Mouse (Mus musculus) gastrocnemius, postnatal 25 days (tissue): Measurements from ENCODE around the gene Ttc7b. TPM values are rescaled to one million over a fixed set of nuclear protein-coding genes. Genes with fewer than 3 reads are reported as not detected.
A peak's percentile ranks its signal among the peaks of the same experiment; 100 is the strongest.

Source experiments
- DNase-seq: peaks from one replicate; pipeline ENCODE4 v3.0.0; 2022
- total RNA-seq, 2 experiments: library from RNA; stranded (reverse); gene quantifications; 1 replicate in 1 of 2; 2 replicates in 1 of 2; pipeline ENCODE4 v1.2.3; 2021

The Ttc7b gene
- total RNA-seq, 2 experiments from 2014 or later: 98.3 to 136 TPM

DNA sequence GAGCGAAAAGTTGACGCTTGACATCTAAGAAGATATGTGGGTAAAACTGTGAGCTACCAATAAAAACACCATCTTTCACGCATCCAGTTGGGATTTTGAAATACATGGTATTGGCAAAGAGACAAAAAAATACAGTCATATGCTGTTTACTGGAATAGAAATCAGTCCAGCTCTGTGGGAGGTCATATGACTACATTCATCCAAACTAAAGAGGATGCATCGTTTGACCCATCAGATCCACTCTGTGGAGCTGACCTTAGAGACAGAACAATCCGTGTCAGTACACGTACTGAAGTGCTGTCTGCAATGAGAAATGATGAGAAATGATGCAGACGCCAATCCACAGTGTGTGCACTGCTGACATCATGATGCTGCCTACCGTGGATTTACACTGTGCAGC is 190.4 kb downstream of the Ttc7b start:
- DNase-seq: no peak

DNA sequence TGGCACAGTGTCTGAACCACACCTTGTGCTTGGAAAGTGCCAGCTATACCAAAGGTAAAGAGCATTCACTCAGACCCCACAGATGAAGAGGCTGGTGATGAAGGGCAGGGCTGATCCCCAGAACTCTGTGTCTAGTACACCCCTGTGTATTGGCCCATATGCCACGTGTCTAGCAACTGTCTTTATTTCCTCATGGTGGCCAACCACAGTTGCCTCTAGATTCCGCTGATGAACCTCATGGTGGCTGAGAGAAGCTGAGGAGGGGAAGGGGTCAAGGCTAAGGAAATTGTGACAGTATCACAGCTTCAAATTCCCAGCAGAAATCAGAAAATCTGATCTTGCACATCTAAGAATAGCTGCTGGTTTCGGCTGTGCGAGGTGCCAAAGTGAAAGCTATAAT is 191.6 kb downstream of the Ttc7b start:
- DNase-seq: no peak

DNA sequence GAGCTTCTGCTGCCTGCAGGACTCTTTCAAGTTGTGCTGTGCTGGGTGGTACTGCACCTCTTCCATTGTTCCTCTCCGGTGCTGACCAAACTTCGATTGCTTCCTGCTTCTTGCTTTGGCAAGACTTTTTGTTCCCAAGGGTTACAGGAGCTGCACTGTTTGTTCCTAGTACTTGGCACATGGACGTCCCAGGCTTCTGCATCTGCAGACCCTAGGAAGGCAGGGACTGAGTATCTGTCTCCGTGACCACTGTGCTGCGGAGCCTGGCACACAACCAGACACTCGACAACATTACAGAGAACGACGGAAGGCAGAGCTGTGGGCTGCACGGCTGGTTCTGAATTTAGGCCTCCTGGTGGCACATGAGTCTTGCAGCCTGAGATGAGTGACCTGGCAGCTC is 192.1 kb downstream of the Ttc7b start:
- DNase-seq: peak; percentile 56

- peak; percentile 28 for DNase-seq
Measured at GRCm38 (mm10) chr12:100326732-100327131, 193.9 kb downstream of the Ttc7b start.

DNA sequence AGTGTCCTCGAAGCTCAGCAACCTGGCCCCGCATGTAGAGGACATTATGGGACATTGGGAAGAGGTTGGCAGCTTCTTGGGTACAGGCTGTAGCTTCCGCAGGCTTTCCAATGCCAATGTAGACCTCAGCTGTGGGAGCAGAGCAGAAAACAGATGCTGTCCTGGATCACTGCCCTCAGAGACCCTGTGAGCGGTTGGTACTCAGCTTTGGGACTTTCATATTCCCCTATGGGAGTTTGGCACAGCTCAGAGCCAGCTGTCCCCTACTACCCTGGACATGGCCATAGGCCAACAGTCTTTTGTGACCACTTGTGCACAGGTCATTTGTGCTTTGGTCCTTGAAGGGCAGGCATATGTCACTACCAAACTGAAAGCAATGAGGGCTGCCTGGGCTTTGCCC is 195.0 kb downstream of the Ttc7b start:
- DNase-seq: no peak

- DNase-seq: no peak
Measured at GRCm38 (mm10) chr12:100325212-100325611, 195.4 kb downstream of the Ttc7b start.

DNA sequence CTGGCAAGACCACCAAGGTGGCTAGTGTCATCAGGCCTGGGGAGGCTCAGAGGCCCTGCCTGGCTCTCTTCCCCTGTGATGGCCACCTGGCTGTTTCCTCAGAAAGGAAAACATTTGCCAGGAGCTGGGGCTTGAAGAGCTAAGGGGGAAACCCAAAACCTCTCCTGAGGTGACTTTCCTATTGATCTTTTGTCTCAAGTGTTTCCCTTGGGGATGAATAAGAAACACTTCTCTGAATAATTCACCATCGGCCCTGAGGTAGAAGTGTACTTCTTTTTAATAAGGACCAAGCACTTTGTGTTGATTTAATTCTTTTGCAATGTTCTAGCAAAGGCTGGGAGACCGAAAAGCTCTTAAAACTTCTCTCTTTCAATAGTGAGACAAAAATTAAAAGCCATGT is 197.0 kb downstream of the Ttc7b start:
- no peak for DNase-seq

DNA sequence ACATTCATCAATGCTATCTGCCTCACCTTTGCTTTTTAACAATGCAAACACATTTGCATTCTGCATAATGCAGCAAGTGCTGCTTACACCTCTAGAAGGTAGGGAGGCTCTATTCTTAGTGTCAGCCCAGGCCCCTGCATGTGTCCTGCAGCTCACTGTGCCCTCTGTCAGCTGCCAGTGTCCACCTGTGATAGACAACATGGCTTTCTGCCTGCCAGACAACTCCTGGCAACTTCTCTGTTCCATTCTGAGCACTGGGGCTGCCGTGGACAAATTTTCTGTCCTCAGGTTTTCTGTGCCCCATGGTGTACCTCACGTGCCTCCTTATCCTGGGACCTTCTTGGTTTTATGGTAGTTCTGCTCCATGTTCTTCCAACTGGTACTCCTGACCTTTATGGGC is 198.4 kb downstream of the Ttc7b start:
- no peak for DNase-seq

DNA sequence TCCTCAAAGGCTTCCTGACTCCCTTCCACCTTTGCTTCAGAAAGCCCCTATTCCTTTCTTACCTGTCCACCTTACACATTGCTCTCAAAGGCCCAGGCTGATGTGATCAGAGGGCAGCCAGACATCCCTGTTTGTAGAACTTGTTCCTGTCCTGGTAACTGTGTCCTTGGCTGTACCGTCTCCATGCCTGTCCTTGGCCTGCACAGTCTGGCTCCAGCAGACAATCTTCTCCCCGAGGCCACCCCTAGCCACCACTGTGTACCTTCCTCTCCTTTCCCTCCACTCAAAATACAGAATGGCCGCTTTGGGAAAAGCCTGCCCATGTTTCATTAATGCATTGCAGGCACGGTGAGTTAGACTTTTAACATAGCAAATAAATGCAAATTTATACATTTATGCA is 199.1 kb downstream of the Ttc7b start:
- DNase-seq: no peak

DNA sequence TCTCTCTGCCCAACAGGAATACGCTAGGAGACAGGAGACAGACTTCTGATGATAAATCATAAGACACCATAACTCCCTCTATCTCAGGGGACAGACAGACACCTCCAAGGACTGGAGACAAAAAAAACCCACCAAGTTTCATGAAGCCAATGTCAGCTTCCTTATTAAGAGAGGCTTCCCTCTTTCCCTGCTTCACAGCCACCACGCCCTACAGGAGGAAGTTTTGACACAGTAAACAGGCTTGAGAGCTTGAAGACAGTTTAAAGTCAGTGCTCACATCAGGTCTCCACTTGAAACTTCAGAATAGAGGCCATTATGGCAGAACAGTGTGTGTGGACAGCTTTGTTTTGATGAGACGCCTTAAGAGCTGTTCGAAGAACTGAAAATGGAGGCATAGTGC is 200.9 kb downstream of the Ttc7b start:
- no peak for DNase-seq

DNA sequence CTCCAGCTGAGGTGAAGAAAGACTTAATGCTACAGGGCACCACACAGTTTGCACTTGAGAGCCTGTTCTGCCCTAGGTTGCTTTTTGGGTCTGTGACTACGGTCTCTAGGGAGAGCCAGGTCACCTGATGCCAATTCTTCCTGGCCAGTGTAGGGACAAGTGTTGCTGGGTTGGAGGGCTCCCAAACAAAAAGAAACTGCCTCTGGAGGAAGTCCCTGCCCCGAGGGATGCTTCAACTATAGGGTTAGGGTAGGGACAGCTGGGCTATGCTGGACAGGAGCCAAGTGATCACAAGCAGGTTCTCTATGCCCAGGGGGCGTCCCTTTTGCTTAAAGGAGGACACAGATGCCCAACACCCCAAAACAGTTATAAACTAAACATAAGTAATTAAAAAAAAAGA is 202.7 kb downstream of the Ttc7b start:
- no peak for DNase-seq

- peak; percentile 54 for DNase-seq
Measured at GRCm38 (mm10) chr12:100316094-100316493, 204.5 kb downstream of the Ttc7b start.

DNA sequence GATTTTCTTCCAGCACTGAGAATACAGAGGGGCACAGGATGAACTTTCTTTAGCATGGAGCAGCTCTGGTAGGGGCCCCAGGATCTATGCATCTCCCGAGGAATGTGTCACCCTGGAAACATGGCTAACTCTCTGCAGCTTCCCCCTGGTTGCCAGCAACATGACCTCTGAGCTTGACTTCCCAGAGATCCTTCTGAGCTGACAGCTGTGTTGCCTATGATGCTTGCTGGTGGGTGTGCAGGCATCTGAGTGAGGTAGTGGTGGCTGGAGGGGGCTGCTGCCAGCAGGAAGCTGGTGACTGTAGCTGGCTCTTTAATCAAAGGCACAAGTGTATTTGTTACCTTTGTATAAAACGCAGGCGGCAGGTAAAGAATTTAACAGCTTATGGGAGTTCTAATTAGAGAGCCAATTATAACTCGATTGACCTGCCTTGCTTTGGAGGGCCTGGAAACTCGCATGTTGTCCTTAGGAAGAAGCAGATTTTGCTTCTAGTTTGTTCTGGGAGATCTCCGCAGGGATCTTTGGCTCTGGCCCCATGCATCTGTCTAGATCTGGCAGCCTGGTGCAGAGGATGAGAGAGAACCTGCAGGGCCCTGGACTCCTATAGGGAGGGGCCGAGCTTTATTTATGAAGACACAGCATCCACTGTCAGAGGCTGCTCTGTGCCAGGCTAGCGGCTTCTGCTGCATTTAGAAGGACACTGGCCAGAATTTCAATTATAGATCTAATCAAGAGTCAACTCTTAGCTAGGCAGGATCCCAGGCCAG is 205.3 kb downstream of the Ttc7b start:
- DNase-seq: no peak

- DNase-seq: no peak
Measured at GRCm38 (mm10) chr12:100313785-100314375, 206.7 kb downstream of the Ttc7b start.

DNA sequence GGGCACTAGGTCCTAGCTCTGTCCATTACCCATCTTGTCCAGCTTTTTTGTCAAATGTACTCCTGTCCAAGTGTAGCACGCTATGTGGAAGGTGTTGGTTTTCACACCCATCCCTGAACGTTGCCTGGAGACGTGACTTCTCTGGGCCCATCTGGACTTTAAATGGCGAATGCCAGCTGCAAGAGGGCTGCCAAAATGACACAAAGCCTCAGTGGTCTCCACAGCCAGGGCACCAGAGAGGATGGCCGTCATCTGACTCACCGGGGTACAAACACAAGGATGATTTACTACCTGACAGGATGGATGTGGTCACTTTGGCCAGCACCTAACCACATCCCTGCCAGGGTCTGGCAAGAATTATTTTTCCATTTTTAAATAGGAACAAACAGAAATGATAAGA is 207.4 kb downstream of the Ttc7b start:
- no peak for DNase-seq

DNA sequence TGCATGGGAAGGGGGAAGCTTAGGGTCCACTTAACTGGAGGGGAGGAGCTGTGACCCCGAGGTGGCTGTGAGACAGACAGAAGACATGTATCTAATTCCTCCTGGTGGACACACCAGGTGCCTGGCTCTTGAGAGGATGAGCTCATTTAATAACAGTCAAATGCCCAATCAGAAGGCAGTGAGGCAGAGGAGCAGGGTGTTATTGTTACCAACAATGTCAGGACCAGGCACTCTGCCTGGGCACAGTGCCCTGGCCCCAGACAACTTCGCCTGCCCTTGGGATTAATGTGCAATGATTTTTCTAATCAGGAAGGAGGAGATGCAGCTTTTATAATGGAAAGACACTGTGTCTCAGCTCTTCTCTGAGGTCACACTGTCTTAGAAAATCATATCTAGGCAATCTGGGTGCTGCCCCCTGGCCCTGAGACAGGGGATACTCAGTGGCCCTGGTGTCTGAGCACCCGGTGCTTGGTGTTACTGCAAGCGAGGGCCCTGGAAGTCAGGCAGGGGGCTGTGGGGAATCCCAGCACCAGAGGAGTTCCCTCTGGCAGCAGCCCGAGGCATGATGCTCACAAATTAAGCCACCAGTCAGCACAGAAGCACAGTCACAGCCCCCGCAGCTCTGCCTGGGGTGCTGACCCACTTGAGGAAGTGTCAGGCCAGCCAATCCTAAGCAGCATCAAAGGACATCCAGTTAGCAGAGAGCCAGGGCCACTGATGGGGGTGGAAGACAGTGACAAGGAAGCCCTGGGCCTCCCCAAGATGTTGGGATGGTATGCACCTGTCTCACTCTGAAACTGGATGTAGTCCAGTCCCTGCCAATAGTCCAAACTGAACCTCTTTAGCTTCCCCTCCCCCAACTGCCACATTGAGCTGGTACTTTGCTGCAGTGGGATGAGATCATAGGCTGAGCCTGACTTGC is 209.9 kb downstream of the Ttc7b start:
- DNase-seq: no peak

DNA sequence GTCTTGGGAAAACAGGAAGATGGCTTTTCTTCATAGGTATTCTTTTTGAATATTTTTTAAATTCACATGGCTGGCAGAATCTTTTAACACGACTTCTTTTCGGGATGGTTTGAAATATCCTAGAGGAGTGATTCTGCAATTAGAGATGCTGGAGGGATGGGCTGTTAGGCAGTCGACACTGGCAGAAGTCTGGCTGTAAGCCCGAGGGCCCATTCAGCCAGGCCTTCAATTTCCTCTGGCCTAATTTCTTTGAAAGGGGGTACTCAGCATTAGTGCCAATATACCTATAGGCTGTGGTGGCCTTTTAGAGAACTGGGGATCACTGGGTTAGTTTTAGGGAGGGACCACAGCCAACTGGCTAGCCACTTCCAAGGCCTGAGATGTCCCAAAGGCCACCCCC is 211.4 kb downstream of the Ttc7b start:
- no peak for DNase-seq

GRCm38 (mm10) chr12:100307501-100308260 is 212.9 kb downstream of the Ttc7b start:
- peak; percentile 68 for DNase-seq

DNA sequence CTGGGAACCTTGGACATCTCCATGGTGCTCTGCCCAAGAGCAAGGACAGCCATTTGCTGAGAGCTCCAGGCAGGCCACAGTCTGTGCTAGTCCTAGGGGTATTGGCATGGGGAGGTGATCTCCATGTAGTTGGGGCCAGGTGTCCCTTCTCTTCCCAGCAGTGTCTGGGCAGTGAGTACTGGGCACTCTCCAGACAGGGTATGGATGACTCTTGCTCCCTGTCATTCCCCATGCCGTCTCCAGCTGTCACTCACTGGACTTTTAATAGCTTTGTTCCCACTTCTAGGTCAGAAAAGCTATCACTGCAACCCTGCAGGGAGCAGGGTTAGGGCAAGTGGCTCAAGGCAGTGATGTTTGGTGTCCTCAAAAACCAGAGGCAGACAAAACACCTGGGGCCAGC is 214.3 kb downstream of the Ttc7b start:
- DNase-seq: peak; percentile 52

GRCm38 (mm10) chr12:100305051-100305673 is 215.5 kb downstream of the Ttc7b start:
- DNase-seq: no peak

DNA sequence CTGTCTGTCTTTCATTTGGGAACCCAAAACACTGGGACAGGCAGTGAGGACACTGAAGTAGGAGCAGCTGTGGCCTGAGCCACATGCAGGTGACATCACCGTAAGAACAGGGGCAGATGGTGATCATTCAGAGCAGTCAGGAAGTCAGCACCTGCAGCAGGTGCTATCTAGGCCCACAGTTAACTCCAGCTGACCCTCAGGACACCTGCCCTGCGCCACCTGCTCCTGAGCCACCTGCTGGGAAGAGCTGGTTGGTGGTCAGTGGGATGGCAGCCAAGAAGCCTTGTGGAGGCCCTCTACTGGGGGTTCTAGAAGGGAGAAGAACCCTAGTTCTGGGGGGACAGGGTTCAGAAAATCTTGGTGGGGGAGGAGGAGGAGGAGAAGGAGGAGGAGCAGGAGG is 216.3 kb downstream of the Ttc7b start:
- DNase-seq: no peak

DNA sequence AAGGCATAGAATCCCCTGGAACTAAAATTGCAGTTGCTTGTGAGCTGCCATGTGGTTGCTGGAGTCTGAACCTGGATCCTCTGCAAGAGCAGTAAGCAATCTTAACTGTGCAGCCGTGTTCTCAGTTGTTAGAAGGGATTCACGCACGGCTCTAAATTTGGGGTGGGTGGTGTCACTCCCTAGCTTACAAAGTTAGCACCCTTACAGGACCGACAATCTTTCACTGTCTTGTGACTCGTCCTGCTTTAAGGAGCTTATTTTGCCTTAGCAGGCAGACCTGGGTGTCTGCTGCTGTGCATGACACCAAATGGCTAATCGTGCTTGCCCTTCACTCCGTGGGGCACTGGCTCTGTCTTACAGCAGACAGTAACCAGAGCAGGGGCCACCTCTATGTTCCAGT is 217.5 kb downstream of the Ttc7b start:
- no peak for DNase-seq
